Mouse (Mus musculus) spleen, embryonic (tissue): ENCODE results near the gene Rrad.

ENCODE experiments used
- CTCF ChIA-PET: fragments of 350-600 bp; sonication (Branson Sonifier 250); formaldehyde crosslinking; loops from one replicate; lab custom pipeline; 2022; lab: Charles Lee

Rrad gene

GRCm38 (mm10) chr8:104620765-104621164 is 10.4 kb downstream of the Rrad start:
- CTCF ChIA-PET: no interaction called here

DNA sequence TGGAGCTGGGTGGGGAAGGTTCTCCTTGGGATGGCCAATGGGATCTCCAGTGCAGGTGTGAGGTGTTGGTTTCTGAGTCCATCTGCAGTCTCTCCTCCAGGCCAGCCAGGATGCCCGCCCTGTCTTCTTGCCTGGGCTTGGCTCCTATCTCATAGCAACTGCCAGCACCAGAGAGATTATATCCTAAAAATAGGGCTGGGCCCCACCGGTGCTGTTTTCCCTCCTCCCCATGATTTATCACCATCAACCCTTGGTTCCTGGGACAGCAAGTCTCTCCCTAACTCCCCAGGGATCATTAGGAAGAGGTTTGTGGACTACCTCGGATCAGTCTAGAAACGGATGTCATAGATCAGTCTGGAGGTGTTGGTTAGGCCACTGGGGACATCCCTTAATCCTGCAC is 18.0 kb downstream of the Rrad start:
- CTCF ChIA-PET: interaction anchor here (0.5 kb wide), 1 partner anchor 28 kb away, joined by 3 read pairs; no protein-coding TSS in a partner anchor

- CTCF ChIA-PET: no interaction called here
These were observed 19.5 kb downstream of the Rrad start for GRCm38 (mm10) chr8:104611613-104612012.

- CTCF ChIA-PET: no interaction called here
These were observed 20.9 kb downstream of the Rrad start for GRCm38 (mm10) chr8:104610185-104610766.

- CTCF ChIA-PET: no interaction called here
These were observed 21.9 kb downstream of the Rrad start for GRCm38 (mm10) chr8:104609222-104609621.

GRCm38 (mm10) chr8:104607944-104608343 is 23.2 kb downstream of the Rrad start:
- CTCF ChIA-PET: no interaction called here

- CTCF ChIA-PET: no interaction called here
These were observed 24.8 kb downstream of the Rrad start for GRCm38 (mm10) chr8:104606329-104606728.

DNA sequence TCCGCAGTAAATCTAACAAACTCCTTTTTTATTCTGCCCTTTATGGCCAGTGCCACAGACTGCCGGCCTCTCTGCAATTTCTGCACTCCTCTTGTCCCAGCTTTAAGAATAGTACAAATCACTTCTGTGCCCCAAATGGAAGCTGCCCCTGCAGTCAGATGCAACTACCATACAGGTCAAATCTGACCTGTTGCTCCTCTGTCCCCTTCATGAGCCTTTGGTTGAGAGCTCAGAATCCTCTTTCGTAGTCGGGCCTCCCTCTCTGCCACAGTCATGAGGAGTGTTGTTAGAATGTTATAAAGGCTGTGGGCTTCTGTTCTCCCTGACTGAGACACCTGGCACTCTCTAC is 27.9 kb downstream of the Rrad start:
- CTCF ChIA-PET: interaction anchor here (0.5 kb wide), 1 partner anchor 419 kb away, joined by 5 read pairs; no protein-coding TSS in a partner anchor

DNA sequence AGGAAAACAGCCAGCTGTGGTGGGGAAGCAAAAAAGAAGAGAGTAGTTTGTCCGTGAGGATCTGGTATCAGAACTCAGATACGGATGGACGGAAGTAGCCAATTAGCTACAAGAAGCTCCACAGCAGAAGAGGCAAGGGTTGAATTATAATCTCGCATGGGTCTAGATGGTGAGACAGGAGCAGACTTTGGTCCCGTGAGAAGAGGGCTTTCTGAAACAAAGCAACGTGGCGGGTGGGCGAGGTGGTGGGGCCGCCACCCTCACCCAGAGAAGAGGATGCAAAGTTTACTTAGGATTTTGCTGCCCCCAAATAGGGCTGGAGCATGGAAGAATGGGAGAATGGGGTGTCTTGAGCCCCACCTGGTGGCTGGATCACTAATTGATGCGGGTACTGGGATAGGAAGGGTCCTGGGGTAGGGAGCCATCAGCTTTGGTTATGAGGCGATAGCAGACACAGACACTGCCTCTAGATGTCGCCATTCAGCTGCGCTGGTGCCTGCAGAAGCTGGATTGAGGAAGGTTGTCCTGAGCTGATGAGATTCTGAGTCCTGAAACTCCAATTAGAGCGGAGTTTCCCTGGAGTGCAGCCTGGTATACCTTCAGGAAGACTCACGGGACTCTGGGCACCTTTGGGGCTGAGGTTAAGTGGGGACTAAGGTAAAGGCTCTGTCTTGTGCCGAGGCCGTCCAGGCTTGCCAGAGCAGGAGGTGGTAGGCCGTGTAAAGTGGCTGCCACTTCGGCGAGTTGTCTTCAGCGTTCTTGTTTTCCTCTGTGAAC is 28.5 kb downstream of the Rrad start:
- CTCF ChIA-PET: interaction anchor here (0.5 to 1.4 kb wide), 3 partner anchors 10 to 420 kb away, joined by 3 to 5 read pairs (median 5); no protein-coding TSS in a partner anchor

- CTCF ChIA-PET: interaction anchor here (0.9 to 1.4 kb wide), 2 partner anchors 9 to 260 kb away, joined by 3 to 5 read pairs; no protein-coding TSS in a partner anchor
These were observed 29.2 kb downstream of the Rrad start for GRCm38 (mm10) chr8:104601941-104602371.

GRCm38 (mm10) chr8:104601386-104601785 is 29.7 kb downstream of the Rrad start:
- CTCF ChIA-PET: interaction anchor here (1.4 kb wide), 1 partner anchor 259 kb away, joined by 3 read pairs; no protein-coding TSS in a partner anchor

GRCm38 (mm10) chr8:104598496-104598895 is 32.6 kb downstream of the Rrad start:
- CTCF ChIA-PET: no interaction called here

- CTCF ChIA-PET: interaction anchor here (0.6 kb wide), 1 partner anchor 46 kb away, joined by 3 read pairs; no protein-coding TSS in a partner anchor
These were observed 33.5 kb downstream of the Rrad start for GRCm38 (mm10) chr8:104597656-104598055.

GRCm38 (mm10) chr8:104595773-104596536 is 35.2 kb downstream of the Rrad start:
- CTCF ChIA-PET: interaction anchor here (0.6 kb wide), 1 partner anchor 10 kb away, joined by 6 read pairs; no protein-coding TSS in a partner anchor

- CTCF ChIA-PET: no interaction called here
These were observed 36.3 kb downstream of the Rrad start for GRCm38 (mm10) chr8:104594611-104595362.

DNA sequence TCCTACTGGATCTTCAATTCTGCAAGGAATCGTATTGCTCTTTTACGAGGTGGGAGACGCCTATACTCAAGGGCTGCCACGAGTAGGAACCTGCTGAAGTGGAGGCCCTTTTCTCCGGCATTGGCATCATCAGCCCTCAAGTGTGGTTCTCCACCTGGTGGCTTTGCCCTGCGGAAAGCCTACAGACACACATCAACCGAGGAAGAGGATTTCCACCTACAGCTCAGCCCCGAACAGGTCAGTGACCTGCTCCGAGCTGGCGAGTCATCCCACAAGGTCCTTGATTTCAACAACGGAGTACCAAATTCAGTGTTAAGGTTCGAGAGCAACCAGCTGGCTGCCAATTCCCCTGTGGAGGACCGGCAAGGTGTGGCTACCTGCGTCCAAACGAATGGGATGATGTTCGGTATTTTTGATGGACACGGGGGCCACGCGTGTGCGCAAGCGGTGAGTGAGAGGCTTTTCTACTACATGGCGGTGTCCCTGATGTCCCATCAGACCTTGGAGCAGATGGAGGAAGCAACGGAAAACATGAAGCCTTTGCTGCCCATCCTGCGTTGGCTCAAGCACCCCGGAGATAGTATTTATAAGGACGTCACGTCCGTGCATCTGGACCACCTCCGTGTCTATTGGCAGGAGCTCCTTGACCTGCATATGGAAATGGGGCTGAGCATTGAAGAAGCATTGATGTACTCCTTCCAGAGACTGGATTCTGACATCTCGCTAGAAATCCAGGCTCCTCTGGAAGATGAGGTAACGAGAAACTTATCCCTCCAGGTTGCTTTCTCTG is 37.4 kb downstream of the Rrad start:
- CTCF ChIA-PET: no interaction called here

DNA sequence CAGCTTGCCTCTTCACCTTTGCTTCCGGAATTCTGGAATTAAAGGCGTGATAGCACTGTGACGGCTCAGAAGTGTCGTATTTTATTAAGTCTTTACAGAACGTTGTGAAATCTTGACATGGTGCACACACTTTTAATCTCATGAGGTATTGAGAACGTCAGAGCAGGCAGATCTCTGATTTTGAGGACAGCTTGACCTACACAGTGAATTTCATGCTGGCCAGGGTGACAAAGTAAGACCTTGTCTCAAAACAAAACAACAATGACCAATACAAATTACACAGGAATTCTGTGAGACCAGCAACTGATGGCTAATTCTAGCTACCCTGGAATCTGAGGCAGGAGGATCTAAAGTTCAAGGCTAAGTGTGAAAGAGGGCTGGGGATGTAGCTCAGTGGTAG is 38.6 kb downstream of the Rrad start:
- CTCF ChIA-PET: interaction anchor here (1.3 kb wide), 1 partner anchor 10 kb away, joined by 5 read pairs; no protein-coding TSS in a partner anchor

DNA sequence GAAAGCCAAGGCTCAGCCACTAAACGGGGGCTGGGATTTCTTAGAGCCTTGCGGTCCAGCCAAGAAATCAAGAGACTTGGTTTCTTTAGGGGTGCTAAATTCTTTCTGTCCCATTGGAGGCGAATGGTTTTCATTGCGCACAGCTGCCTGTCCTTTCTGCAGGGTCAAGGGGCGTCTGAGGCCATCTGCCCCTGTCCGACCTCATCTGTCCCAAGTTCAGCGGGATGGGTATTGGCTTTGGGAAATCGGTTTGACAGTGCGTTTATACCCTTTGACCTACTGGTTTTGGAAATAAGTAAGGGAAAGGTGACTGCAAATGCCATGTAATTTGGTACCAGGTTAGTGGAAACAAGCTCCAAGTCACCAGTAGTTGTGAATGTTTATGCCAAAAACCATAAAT is 39.3 kb downstream of the Rrad start:
- CTCF ChIA-PET: interaction anchor here (0.7 to 1.3 kb wide), 2 partner anchors 10 to 107 kb away, joined by 3 to 5 read pairs; no protein-coding TSS in a partner anchor

GRCm38 (mm10) chr8:104591133-104591834 is 39.8 kb downstream of the Rrad start, which contains the start of gene Pdp2:
Gene Pdp2, plus strand, starts transcription at chr8:104591451.
- CTCF ChIA-PET: no interaction called here
